Mouse (Mus musculus) midbrain, embryonic 15.5 days (tissue): ENCODE results near the gene Gm20388. TPM values are rescaled to one million over a fixed set of nuclear protein-coding genes. Genes with fewer than 3 reads are reported as not detected.
"Not testable (repeated sequence)": the region's sequence is repeated elsewhere in the genome, so short reads cannot be mapped to it uniquely, and the experiment has no call there.

Source experiments
- ATAC-seq: fragments of 200-750 bp; cut with Nextera tagmentation; replicated peaks from 2 replicates; pipeline ENCODE4 v1.8.0; 2017; ENCODE audit warnings: moderate TSS enrichment
- H3K27ac ChIP-seq: fragments of 300-500 bp; sonication (generic); 2 replicates; pipeline ENCODE4 v1.5.1; 2015; ENCODE audit warnings: mild to moderate bottlenecking, inconsistent platforms
- H3K27me3 ChIP-seq: fragments of 300-500 bp; sonication (generic); replicated peaks from 2 replicates; pipeline ENCODE4 v1.6.1; 2015; ENCODE audit warnings: inconsistent platforms
- H3K36me3 ChIP-seq: fragments of 300-500 bp; sonication (generic); replicated peaks from 2 replicates; pipeline ENCODE4 v1.6.1; 2015; ENCODE audit warnings: inconsistent platforms
- H3K4me1 ChIP-seq: fragments of 300-500 bp; sonication (generic); 2 replicates; pipeline ENCODE4 v1.6.1; 2015; ENCODE audit warnings: inconsistent platforms
- H3K4me2 ChIP-seq: fragments of 300-500 bp; sonication (generic); 2 replicates; pipeline ENCODE4 v1.6.1; 2015; ENCODE audit warnings: inconsistent platforms, mild to moderate bottlenecking, moderate library complexity
- H3K4me3 ChIP-seq: fragments of 300-500 bp; sonication (generic); 2 replicates; pipeline ENCODE4 v1.5.1; 2015; ENCODE audit warnings: mild to moderate bottlenecking, inconsistent platforms
- H3K9ac ChIP-seq: fragments of 300-500 bp; sonication (generic); 2 replicates; pipeline ENCODE4 v1.6.1; 2015; ENCODE audit warnings: mild to moderate bottlenecking, inconsistent platforms
- H3K9me3 ChIP-seq: fragments of 300-500 bp; sonication (generic); 2 replicates; pipeline ENCODE4 v1.6.1; 2016; ENCODE audit warnings: inconsistent platforms
- WGBS: fragments of 180-500 bp; shearing (Covaris S2); methylation state at CpG from one replicate; pipeline ENCODE4 v1.1.7; 2015; ENCODE audit warnings: mixed read lengths; 5-methylcytosine and 5-hydroxymethylcytosine counted together
- polyA plus RNA-seq: library from polyadenylated mRNA; unstranded; fragments of >200 nt; fragmentation: Nextera tagmentation; extraction: Ambion mirVana; gene quantifications from 2 replicates; pipeline ENCODE4 v1.2.1, GENCODE M21; 2015

Gene Gm20388
- polyA plus RNA-seq, 1 experiment from 2014 or later: 5.6 TPM

DNA sequence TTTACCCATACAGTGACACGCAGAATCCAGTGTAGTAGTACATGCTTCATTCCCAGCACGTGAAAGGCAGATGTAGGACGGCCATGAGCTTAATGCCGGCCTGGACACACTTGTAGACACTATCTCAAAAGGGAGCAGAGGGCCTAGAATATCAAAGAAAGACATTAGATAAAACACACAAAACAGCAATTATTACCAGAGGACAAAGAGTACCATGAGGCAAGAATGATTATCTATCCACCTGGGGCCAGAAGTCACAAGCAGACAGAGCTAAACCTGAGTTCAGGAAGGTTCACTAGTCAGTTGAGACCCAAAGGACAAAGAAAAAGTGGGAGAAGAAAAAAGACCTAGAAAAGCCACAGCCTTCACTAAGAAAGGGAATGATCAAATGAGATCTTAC lies 3106.5 kb downstream of the Gm20388 start:
- H3K4me2 ChIP-seq: no peak overlapping the region
- H3K4me1 ChIP-seq: peaks cover 27% of the 10 kb centered on the region
- WGBS: 94% methylated on average over 4 of the region's 4 CpGs
- no peak overlapping the region for H3K27ac ChIP-seq
- no peak overlapping the region for H3K4me3 ChIP-seq
- H3K9me3 ChIP-seq: no peaks in the 10 kb centered on the region
- H3K36me3 ChIP-seq: no peaks in the 10 kb centered on the region
- H3K27me3 ChIP-seq: no peaks in the 10 kb centered on the region
- ATAC-seq: no peak
- no peak overlapping the region for H3K9ac ChIP-seq

DNA sequence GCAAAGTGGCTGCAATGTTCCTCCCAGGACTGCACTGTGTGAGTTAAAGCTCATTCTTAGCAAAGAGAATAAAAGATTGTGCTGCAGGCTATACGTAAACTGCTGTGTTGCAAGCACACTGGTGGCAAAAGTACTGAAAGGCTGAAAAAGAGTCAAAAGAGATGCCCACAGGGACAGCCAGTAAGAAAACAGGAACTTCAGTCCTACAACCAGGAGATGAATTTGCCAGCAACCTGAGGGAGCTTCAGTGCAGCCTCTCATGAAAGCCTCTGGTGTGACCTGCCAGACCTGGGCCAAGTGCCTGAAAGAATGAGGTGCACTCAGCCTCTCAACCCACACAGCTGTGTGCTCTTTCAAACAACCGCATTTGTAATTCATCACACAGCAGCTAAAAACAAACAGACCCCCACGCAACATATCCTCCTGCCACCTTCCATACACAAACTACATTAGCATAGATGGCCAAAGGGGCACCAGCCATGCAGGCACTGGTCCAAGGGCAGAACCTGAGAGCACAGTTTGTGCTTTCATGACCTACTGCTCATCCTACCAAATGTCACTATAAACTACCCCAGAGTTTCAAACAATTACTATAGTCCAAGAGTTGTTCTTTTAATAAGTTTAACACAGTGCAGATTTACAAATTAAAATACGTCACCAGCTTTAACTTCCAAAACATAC lies 3108.0 kb downstream of the Gm20388 start:
- H3K4me1 ChIP-seq: peaks cover 27% of the 10 kb centered on the region
- 59% methylated on average over 4 of the region's 4 CpGs for WGBS
- H3K27me3 ChIP-seq: no peaks in the 10 kb centered on the region
- ATAC-seq: no peak
- H3K9me3 ChIP-seq: no peaks in the 10 kb centered on the region
- H3K4me2 ChIP-seq: no peak overlapping the region
- H3K27ac ChIP-seq: no peak overlapping the region
- H3K4me3 ChIP-seq: no peak overlapping the region
- H3K36me3 ChIP-seq: no peaks in the 10 kb centered on the region
- H3K9ac ChIP-seq: no peak overlapping the region

DNA sequence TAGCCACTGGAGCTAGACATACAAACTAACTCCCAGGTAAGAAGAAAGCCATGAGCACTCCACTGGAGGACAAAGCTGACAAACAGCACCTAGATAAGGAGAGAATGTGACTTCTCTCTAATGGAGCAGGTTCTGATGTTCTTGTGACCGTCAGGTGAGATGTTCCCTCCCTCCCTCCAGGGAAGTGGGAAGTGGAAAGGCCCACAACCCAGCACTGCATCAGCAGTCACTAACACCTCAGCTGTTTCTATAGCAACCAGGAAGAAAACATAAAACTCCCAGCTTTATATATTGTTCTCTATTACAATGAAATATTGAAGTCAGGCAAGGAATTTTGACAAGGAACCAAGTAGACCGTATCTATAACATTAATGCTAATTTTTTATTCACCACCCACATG lies 3109.4 kb downstream of the Gm20388 start:
- Histone ChIP-seq H3K9ac (no peak overlapping the region), H3K4me3 (no peak overlapping the region), H3K4me2 (no peak overlapping the region), H3K4me1 (peaks cover 23% of the 10 kb centered on the region), H3K27me3 (no peaks in the 10 kb centered on the region), H3K36me3 (no peaks in the 10 kb centered on the region), H3K9me3 (no peaks in the 10 kb centered on the region), H3K27ac (no peak overlapping the region)
- no peak for ATAC-seq
- 71% methylated on average over 2 of the region's 2 CpGs for WGBS

DNA sequence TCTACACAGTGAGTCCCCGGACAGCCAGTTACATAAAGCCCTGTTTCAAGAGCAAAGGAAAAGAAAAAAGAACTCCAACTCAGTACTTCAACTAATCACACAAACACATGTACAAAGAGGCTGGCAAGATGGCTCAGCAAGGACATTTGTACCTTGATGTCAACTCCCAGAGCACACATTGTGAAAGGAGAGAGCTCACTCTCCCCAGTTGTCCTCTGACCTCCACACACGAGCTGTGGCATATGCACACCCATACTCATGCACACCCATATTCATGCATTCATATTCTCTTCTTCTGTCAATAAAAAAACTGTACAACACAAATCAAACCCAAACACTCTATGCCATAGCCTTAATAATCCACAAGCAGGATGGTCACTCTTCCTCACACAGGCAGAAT lies 3110.2 kb downstream of the Gm20388 start:
- Histone ChIP-seq H3K4me2 (no peak overlapping the region), H3K27me3 (no peaks in the 10 kb centered on the region), H3K27ac (no peak overlapping the region), H3K9ac (no peak overlapping the region), H3K4me1 (peaks cover 23% of the 10 kb centered on the region), H3K4me3 (no peak overlapping the region), H3K9me3 (no peaks in the 10 kb centered on the region), H3K36me3 (no peaks in the 10 kb centered on the region)
- WGBS: 75% methylated on average over 2 of the region's 2 CpGs
- ATAC-seq: no peak

DNA sequence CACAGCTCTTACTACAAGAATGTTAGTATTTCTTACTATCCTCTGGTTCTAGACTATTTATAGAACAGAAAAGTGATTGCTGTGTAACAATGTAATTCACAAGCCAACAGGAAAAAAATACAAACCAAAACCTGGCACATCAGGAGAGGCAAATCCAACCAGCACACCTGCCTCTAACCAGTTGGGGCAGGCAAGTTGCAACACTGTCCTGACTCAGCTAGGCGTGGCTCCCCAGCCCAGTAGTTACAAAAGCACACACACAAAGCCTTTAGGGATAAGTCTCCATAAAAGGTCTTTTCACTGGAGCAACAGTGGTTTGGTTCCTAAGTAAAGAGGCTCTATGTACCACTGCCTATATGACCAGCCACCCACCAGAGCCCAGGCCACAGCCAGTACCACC lies 3110.6 kb downstream of the Gm20388 start:
- H3K4me1 ChIP-seq: peaks cover 23% of the 10 kb centered on the region
- ATAC-seq: no peak

DNA sequence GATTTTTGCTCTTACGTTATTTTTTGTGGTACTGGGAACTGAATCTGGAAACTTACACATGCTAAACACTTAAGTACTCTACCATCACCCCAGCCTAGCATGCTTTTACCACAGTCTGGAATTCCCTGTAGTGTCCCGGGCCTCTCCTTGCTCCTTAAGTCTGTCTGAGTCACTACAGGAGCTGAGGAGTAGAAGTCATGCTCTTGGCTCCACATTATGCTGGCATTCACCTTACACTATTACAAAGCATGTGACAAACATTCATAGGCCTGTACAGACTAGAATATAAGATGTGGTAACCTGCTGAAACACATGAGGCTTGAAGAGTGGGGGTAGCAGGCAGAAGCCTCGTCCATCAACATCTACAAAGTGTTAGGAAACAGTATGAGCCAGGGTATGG lies 3112.1 kb downstream of the Gm20388 start:
- Histone ChIP-seq H3K9ac (no peak overlapping the region), H3K27me3 (no peaks in the 10 kb centered on the region), H3K4me1 (peaks cover 23% of the 10 kb centered on the region), H3K9me3 (no peaks in the 10 kb centered on the region), H3K36me3 (no peaks in the 10 kb centered on the region), H3K27ac (no peak overlapping the region), H3K4me3 (no peak overlapping the region), H3K4me2 (no peak overlapping the region)
- 85% methylated on average over 3 of the region's 3 CpGs for WGBS
- no peak for ATAC-seq

More for the DNA sequence above, 3110.6 kb downstream of the Gm20388 start:
- H3K36me3 ChIP-seq: no peaks in the 10 kb centered on the region
- no peak overlapping the region for H3K4me3 ChIP-seq
- no peak overlapping the region for H3K9ac ChIP-seq
- H3K27me3 ChIP-seq: no peaks in the 10 kb centered on the region
- H3K9me3 ChIP-seq: no peaks in the 10 kb centered on the region
- no peak overlapping the region for H3K27ac ChIP-seq
- 66% methylated on average over 1 of the region's 1 CpGs for WGBS
- H3K4me2 ChIP-seq: no peak overlapping the region

DNA sequence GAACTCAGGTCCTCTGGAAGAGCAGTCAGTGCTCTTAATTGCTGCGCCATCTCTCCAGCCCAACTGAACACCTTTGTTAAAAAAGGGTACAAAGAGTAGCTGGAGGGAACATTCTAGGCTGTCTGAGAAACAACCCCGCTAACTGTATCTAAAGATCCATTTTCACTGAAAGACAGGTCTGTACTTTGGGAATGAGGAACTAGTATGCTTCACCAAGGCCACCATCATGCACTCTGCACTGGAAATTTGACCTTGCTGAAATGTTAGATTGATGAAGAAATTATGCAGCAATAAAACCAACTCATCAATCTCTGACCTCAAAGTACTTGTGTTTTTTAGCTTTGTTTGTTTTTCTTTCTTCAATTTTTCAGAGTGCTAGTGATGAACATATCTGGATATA lies 3113.6 kb downstream of the Gm20388 start:
- Histone ChIP-seq H3K9ac (no peak overlapping the region), H3K27me3 (no peaks in the 10 kb centered on the region), H3K4me1 (peaks cover 11% of the 10 kb centered on the region), H3K27ac (no peak overlapping the region), H3K36me3 (no peaks in the 10 kb centered on the region), H3K4me3 (no peak overlapping the region), H3K4me2 (no peak overlapping the region), H3K9me3 (no peaks in the 10 kb centered on the region)
- no peak for ATAC-seq
- 100% methylated on average over 2 of the region's 2 CpGs for WGBS

DNA sequence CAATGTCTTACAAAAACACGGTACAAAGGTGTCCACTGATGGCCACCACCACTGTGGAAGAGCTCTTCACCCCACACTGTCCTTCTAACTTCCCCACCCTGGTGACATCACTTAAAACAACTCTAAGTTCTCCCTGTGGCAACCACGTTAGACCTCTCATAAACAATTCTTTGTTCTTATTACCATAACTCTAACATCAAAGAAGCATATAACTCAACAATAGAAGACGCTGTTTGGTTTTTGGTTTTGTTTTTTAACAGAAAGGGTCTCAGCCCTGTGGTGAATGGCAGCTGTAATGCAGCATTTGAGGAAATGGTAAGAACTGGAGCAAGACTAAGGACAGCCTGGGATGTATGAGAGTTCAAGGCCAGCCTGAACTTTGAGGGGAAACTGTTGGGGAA lies 3115.3 kb downstream of the Gm20388 start:
- Histone ChIP-seq H3K4me1 (peaks cover 6% of the 10 kb centered on the region; the same call in 1 of the 2 replicates), H3K4me2 (no peak overlapping the region), H3K4me3 (no peak overlapping the region), H3K9me3 (no peaks in the 10 kb centered on the region), H3K27me3 (no peaks in the 10 kb centered on the region), H3K9ac (no peak overlapping the region), H3K36me3 (no peaks in the 10 kb centered on the region), H3K27ac (no peak overlapping the region)
- WGBS: 85% methylated on average over 3 of the region's 3 CpGs
- ATAC-seq: no peak

DNA sequence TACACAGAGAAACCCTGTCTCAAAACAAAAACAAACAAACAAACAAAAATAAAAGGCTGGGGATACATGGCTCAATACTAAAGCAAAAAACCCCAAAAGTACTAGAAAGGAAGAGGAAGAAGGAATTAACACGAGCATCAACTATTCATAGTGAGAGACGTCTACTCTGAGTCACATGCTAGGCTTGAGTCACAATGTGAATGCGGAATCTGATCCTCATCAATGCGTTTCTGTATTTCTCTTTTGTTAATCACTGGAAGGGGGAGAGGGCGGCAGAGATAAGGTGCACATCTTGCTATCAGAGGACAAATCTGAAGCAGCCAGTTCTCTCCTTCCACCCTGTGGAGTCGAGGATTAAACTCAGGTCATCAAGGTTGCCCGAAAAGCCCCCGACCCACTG lies 3117.1 kb downstream of the Gm20388 start:
- ATAC-seq: no peak
- Histone ChIP-seq H3K9ac (no peak overlapping the region), H3K36me3 (no peaks in the 10 kb centered on the region), H3K9me3 (no peaks in the 10 kb centered on the region), H3K4me2 (no peak overlapping the region), H3K4me3 (no peak overlapping the region), H3K27ac (no peak overlapping the region), H3K4me1 (no peaks in the 10 kb centered on the region), H3K27me3 (no peaks in the 10 kb centered on the region)
- 91% methylated on average over 8 of the region's 8 CpGs for WGBS

DNA sequence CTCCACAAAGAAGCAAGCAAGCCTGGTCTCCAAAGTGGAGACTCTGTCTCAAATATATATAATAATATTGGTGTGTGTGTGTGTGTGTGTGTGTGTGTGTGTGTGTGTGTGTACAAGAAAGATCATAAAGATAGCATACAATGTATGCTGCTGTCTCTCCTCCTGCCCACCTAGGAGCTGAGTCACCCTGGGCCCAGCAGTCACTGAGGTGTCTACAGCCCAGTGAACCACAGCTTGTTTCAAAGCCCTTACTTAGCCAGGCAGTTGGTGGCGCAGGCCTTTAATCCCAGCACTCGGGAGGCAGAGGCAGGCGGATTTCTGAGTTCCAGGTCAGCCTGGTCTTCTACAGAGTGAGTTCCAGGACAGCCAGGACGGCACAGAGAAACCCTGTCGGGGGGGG lies 3119.4 kb downstream of the Gm20388 start:
- H3K4me1 ChIP-seq, H3K4me3 ChIP-seq, H3K4me2 ChIP-seq, H3K9ac ChIP-seq, H3K27ac ChIP-seq, ATAC-seq, H3K36me3 ChIP-seq, H3K9me3 ChIP-seq, H3K27me3 ChIP-seq: not testable (repeated sequence)
- WGBS: 88% methylated on average over 5 of the region's 5 CpGs

DNA sequence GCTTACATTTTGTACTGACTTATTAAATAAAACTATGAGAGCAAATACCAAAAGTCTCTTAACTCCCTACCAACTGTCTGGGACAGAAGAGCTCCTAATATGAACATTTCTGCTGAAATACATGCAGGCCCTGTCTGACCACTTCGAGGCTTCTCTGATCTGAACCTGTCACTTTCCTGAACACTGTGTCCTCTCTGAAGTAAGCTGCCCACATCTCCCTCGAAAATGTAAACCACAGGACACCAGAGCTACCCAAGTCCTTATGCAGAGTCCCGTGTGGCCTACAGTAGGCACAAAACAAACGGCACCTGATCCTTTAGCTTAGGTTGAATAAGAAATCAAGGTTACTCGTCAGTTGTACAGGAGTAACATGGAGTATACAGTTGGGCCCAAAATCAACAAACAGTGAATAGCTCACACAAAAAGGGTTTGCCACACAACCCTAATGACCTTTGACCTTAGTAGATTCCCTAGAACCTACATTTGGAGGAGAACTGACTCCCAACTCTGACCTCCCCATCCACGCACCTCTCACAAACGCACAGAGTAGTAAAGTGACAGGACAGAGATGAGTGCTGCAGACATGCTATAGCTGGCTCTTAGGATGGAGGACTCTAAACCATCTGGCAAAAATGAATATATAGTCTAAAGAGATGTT lies 3120.8 kb downstream of the Gm20388 start:
- no peaks in the 10 kb centered on the region for H3K36me3 ChIP-seq
- H3K9ac ChIP-seq: no peak overlapping the region
- H3K4me1 ChIP-seq: peaks cover 5% of the 10 kb centered on the region; the same call in 1 of the 2 replicates
- no peaks in the 10 kb centered on the region for H3K9me3 ChIP-seq
- no peak overlapping the region for H3K4me2 ChIP-seq
- no peak overlapping the region for H3K27ac ChIP-seq
- H3K27me3 ChIP-seq: no peaks in the 10 kb centered on the region
- 85% methylated on average over 7 of the region's 7 CpGs for WGBS
- H3K4me3 ChIP-seq: no peak overlapping the region
- no peak for ATAC-seq

DNA sequence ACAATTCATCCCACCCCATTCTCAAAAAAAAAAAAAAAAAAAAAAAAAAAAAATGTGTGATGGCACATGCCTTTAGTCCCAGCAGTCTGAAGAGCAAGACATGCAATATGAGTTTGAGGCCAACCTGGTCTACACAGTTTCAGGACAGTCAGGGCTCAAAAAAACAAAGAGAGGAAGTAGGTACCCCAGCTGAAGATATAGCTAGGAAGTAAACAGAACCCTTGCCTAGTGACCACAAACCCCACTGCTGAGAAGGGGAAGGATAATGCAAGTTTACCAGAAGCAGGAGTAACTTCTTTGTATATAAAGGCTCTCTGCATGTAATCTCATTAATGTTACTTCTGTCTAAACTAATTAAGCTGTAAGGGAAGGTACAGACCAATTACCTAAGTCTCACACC lies 3122.1 kb downstream of the Gm20388 start:
- Histone ChIP-seq H3K4me1 (peaks cover 7% of the 10 kb centered on the region; the same call in 1 of the 2 replicates), H3K27me3 (no peaks in the 10 kb centered on the region), H3K9me3 (no peaks in the 10 kb centered on the region), H3K27ac (no peak overlapping the region), H3K9ac (no peak overlapping the region), H3K36me3 (no peaks in the 10 kb centered on the region), H3K4me2 (no peak overlapping the region), H3K4me3 (no peak overlapping the region)
- no peak for ATAC-seq

DNA sequence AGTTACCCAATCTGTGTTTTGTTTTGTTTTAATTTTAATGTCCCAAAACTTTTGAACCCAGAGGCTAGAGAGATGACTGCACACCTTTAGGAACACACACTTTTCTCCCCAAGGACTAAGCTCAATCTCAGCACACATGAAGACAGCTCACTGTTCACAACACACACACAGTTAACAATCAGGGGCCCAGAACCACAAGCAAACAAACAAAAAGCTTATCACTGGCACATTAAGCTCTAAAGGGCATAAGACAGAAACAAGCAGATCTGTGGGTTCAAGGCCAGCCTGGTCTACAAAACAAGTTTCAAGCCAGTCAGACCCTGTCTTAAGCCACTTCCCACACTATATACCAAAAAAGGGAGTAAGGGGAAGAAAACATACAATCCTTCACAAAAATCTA lies 3122.8 kb downstream of the Gm20388 start:
- H3K9ac ChIP-seq: no peak overlapping the region
- H3K4me3 ChIP-seq: no peak overlapping the region
- ATAC-seq: no peak
- no peaks in the 10 kb centered on the region for H3K9me3 ChIP-seq
- H3K4me2 ChIP-seq: no peak overlapping the region
- no peaks in the 10 kb centered on the region for H3K36me3 ChIP-seq
- peaks cover 9% of the 10 kb centered on the region; the same call in 1 of the 2 replicates for H3K4me1 ChIP-seq
- H3K27ac ChIP-seq: no peak overlapping the region
- no peaks in the 10 kb centered on the region for H3K27me3 ChIP-seq
